Mouse (Mus musculus) lung, embryonic 16.5 days (tissue): ENCODE data around the gene Camsap2. TPM values are rescaled to one million over a fixed set of nuclear protein-coding genes. Genes with fewer than 3 reads are reported as not detected.

ENCODE experiments used
- ATAC-seq: fragments of 200-750 bp; cut with Nextera tagmentation; 2 replicates; pipeline ENCODE4 v1.8.0; 2017; ENCODE audit warnings: low read depth, mild to moderate bottlenecking, moderate library complexity
- H3K27ac ChIP-seq: fragments of 300-500 bp; sonication (generic); 2 replicates; pipeline ENCODE4 v1.5.1; 2014; ENCODE audit warnings: mild to moderate bottlenecking, control low read depth, low read length
- H3K27me3 ChIP-seq: fragments of 300-500 bp; sonication (generic); 2 replicates; pipeline ENCODE4 v1.6.1; 2014; ENCODE audit warnings: low read depth, low read length, mixed read lengths; ENCODE audit not compliant: control insufficient read depth, insufficient read depth
- H3K36me3 ChIP-seq: fragments of 300-500 bp; sonication (generic); 2 replicates; pipeline ENCODE4 v1.6.1; 2014; ENCODE audit warnings: low read length; ENCODE audit not compliant: control insufficient read depth, insufficient read depth
- H3K4me1 ChIP-seq: fragments of 300-500 bp; sonication (generic); replicated peaks from 2 replicates; pipeline ENCODE4 v1.6.1; 2014; ENCODE audit warnings: low read length, mixed read lengths; ENCODE audit not compliant: control insufficient read depth, insufficient read depth
- H3K4me2 ChIP-seq: fragments of 300-500 bp; sonication (generic); 2 replicates; pipeline ENCODE4 v1.6.1; 2014; ENCODE audit warnings: low read depth, low read length, control low read depth
- H3K4me3 ChIP-seq: fragments of 300-500 bp; sonication (generic); 2 replicates; pipeline ENCODE4 v1.5.1; 2014; ENCODE audit warnings: mild to moderate bottlenecking, low read length, control low read depth
- H3K9ac ChIP-seq: fragments of 300-500 bp; sonication (generic); 2 replicates; pipeline ENCODE4 v1.6.1; 2014; ENCODE audit warnings: low read length, control low read depth
- H3K9me3 ChIP-seq: fragments of 300-500 bp; sonication (generic); 2 replicates; pipeline ENCODE4 v1.6.1; 2016; ENCODE audit warnings: low read length; ENCODE audit not compliant: control insufficient read depth
- WGBS: fragments of 180-500 bp; shearing (Covaris S2); extraction: QIAGEN DNeasy Blood & Tissue Kit; methylation state at CpG from one replicate; pipeline ENCODE4 v1.1.7; 2014; 5-methylcytosine and 5-hydroxymethylcytosine counted together
- polyA plus RNA-seq: library from polyadenylated mRNA; unstranded; fragments of >200 nt; fragmentation: Nextera tagmentation; extraction: Ambion mirVana; gene quantifications from 2 replicates; pipeline ENCODE4 v1.2.1, GENCODE M21; 2015

Camsap2 gene
- polyA plus RNA-seq, 1 experiment from 2014 or later = 9.3 TPM

DNA sequence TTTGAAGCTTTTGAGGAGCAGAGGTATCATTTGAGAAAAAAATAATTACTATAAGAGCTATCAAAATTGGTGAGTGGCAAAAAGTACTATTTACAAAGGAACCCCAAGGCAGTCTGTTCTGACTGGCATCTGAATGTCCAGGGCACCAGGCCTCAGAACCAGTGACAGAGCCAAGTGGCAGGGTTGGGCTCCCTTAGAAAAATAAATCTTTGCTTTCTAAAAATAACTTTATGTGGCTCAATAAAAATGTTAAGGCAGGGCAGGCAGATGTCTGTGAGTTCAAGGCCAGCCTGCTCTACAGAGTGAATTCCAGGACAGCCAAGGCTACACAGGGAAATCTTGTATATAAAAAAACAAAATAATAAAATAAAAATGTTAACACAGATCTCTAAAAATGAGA is 51.9 kb downstream of the Camsap2 start:
- H3K27ac ChIP-seq = no peak overlapping the region
- H3K4me1 ChIP-seq = no peaks in the 10 kb centered on the region
- no peaks in the 10 kb centered on the region for H3K36me3 ChIP-seq
- no peaks in the 10 kb centered on the region for H3K27me3 ChIP-seq
- no peak overlapping the region for H3K4me2 ChIP-seq
- ATAC-seq = no peak
- no peak overlapping the region for H3K4me3 ChIP-seq
- H3K9me3 ChIP-seq = no peaks in the 10 kb centered on the region
- no peak overlapping the region for H3K9ac ChIP-seq

DNA sequence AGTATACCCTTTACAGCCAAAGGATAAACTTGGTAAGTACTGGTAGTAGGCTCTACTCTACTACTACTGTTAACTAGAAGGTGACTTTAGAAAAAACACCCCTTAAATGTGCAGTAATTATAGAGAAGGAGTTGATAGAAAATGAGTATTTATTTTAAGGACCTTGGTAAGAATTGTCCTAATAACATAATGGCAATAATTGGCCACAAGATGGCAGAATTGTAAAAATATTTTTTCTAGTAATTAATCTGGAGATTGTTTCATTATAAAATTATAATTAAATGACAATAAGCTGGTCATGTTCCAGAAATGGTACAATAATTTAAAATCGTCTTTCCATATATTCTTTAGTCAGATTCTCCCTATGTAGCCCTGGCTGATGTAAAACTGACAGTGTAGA is 56.1 kb downstream of the Camsap2 start:
- no peak for ATAC-seq
- H3K4me1 ChIP-seq = no peaks in the 10 kb centered on the region
- H3K4me3 ChIP-seq = no peak overlapping the region
- H3K27me3 ChIP-seq = no peaks in the 10 kb centered on the region
- no peaks in the 10 kb centered on the region for H3K9me3 ChIP-seq
- WGBS = 58% methylated on average over 1 of the region's 1 CpGs
- H3K9ac ChIP-seq = no peak overlapping the region
- no peak overlapping the region for H3K4me2 ChIP-seq
- H3K27ac ChIP-seq = no peak overlapping the region
- H3K36me3 ChIP-seq = peaks cover 3% of the 10 kb centered on the region; the same call in 1 of the 2 replicates

DNA sequence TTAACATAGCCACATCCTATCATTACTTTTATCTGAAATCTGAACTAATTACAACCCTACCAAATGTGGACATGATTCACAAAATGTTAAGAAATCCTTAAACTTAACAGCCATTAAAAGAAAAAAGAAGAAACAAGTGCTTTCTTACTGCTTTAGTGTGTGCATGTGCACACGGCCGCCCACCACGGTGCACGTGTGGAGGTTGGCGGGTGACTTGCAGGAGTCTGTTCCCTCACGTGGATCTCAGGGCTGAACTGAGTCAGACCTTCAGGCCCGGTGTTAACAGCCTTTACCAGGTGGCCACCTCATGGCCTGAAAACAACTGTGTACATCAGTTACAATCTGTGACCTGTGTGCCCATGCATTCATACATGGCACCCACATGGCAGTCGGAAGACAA is 68.5 kb downstream of the Camsap2 start:
- no peak for ATAC-seq
- WGBS = 84% methylated on average over 8 of the region's 8 CpGs
- Histone ChIP-seq H3K4me3 (no peak overlapping the region), H3K9ac (no peak overlapping the region), H3K9me3 (no peaks in the 10 kb centered on the region), H3K4me1 (no peaks in the 10 kb centered on the region), H3K27me3 (no peaks in the 10 kb centered on the region), H3K4me2 (no peak overlapping the region), H3K36me3 (peaks cover 61% of the 10 kb centered on the region), H3K27ac (no peak overlapping the region)

DNA sequence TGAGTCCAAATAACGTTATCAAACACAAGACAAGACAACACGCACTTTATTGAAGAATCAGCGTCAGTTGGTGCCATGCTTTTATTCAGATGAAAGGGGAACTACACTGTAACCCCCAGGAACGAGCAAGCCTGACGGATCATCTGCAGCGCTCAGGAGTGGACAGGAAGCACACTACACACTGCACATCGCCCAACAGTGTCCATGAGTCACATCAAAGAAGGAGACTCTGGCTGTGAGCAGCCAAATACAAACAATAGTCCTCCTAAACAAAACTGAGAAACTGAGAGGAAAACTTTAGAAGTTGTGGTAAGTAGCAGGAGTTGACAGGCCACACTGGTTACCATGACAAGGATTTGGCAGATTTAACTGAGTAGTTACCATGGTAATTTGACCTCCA is 77.7 kb downstream of the Camsap2 start:
- Histone ChIP-seq H3K36me3 (peaks cover 11% of the 10 kb centered on the region), H3K9me3 (no peaks in the 10 kb centered on the region), H3K9ac (no peak overlapping the region), H3K27me3 (no peaks in the 10 kb centered on the region), H3K27ac (no peak overlapping the region), H3K4me3 (no peak overlapping the region), H3K4me2 (no peak overlapping the region), H3K4me1 (no peaks in the 10 kb centered on the region)
- WGBS = 45% methylated on average over 7 of the region's 7 CpGs
- ATAC-seq = peak; percentile 79

DNA sequence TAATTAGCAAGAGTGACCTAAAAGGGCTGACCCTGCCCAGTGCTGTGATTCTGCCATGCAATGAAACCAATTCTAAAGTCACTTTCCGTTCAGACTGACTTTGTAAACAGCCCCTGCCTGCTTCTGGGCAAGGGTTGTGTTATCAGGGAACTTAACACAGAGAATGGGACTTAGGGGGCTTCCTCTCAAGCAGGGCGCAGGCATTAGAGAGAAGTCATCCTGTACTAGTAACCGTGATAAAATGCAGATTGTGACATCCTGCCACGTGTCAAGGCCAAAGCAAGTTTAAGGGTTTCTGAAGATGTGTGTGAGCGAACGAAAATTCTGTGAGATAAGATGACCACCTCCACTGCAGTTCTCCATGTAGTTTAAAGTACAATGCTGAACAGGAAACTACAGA is 79.8 kb downstream of the Camsap2 start:
- Histone ChIP-seq H3K4me2 (no peak overlapping the region), H3K9ac (no peak overlapping the region), H3K36me3 (peaks cover under 1% of the 10 kb centered on the region; the same call in 1 of the 2 replicates), H3K9me3 (no peaks in the 10 kb centered on the region), H3K27me3 (peaks cover 13% of the 10 kb centered on the region), H3K4me3 (no peak overlapping the region), H3K4me1 (no peaks in the 10 kb centered on the region), H3K27ac (no peak overlapping the region)
- WGBS = 39% methylated on average over 6 of the region's 6 CpGs
- no peak for ATAC-seq

DNA sequence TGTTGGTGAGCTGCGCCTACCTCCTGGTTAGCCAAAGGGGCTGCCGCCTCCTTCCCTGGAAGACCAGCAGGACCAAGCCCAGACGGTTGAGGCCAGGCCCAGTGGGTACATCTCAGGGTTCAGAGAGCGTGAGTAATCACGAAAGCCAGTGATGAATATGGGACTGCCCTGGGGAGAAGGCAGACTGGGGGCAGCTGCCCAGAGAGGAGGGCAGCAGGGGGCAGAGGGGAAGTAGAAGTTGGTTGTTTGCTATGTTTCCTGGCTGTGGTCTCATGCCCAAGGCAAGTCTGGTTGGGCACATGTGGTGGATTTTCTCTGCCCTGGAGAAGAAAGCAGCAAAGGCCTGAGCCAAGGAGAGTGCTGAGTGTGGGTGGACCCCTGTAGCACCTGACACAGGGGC is 82.5 kb downstream of the Camsap2 start:
- Histone ChIP-seq H3K36me3 (no peaks in the 10 kb centered on the region), H3K4me1 (peaks cover 11% of the 10 kb centered on the region), H3K9ac (no peak overlapping the region), H3K4me2 (no peak overlapping the region), H3K9me3 (no peaks in the 10 kb centered on the region), H3K27ac (no peak overlapping the region), H3K27me3 (peaks cover 40% of the 10 kb centered on the region), H3K4me3 (no peak overlapping the region)
- no peak for ATAC-seq
- 82% methylated on average over 5 of the region's 5 CpGs for WGBS

DNA sequence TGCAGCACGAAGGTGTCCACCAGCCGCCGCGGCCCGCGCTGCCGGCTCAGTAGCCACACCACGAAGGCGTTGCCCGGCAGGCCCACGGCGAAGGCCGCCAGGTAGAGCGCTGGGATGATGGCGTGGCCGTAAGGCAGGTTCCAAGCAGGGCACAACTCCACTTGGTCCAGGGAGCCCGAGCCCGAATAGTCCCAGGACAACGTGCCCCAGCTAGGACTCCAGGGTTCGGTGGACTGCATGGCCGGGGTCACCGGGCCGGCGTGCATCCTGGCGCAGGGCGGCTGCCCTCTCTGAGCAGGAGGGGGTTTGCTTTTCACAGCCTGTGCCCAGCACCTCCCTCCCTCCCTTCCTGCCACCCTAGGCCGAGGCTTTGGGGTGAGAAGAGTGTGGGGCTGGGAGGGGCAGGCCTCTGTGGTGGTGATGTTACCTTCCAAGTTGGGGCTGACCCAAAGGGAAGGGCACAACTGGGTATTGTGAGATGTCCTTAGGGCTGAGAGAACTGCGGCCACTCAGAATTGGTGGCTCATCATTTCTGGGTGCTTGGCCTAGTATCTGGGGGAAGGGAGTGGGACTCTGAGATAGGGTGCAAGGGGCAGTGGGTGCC is 85.2 kb downstream of the Camsap2 start, which contains the start of gene Gpr25:
Gene Gpr25, minus strand, starts transcription at position 239 of the 604 bp plus-strand sequence.
- H3K4me3 ChIP-seq = peak within 1 kb of the TSS; percentile 57
- H3K4me1 ChIP-seq = peaks cover 11% of the 10 kb centered on the region
- no peaks in the 10 kb centered on the region for H3K9me3 ChIP-seq
- peak within 1 kb of the TSS; percentile 94 for H3K4me2 ChIP-seq
- no peaks in the 10 kb centered on the region for H3K36me3 ChIP-seq
- peaks cover 48% of the 10 kb centered on the region for H3K27me3 ChIP-seq
- H3K9ac ChIP-seq = peak within 1 kb of the TSS; percentile 43
- 8% methylated on average over 27 of the region's 28 CpGs for WGBS
- peak; percentile 11; the same call in 1 of the 2 replicates for ATAC-seq
- H3K27ac ChIP-seq = no peak within 1 kb of the TSS

DNA sequence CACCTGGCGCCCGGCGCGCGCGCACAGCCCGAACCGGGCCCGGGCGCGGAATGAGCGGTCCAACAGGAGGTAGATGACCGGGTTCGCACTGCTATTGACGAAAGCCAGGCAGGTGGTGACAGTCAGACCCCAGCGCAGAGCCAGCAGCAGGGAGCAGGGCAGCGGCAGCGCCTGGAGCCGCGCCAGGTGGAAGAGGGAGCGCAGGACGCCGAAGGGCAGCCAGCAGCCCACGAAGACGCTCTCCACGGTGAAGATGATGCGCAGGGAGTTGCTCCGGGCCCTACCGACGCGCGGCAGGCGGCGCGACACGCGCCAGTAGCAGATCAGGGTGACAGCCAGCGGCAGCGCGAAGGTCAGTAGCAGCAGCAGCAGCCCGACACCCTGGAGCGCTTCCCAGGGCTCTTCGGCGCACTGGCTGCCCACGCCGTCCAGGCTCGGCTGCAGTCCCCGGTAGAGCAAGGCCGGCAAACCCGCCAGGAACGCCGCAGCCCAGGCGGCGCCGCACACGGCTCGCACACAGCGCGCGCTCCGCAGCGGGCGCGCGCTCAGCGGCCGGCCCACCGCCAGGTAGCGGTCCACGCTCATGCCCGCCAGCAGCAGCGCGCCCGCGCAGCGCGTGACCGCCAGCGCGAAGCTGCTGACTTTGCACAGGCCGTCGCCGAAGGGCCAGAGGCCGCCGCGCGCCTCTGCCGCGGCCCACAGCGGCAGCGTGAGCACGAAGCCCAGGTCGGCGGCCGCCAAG is 85.8 kb downstream of the Camsap2 start:
- H3K36me3 ChIP-seq = no peaks in the 10 kb centered on the region
- peak overlapping the region; percentile 43 for H3K9ac ChIP-seq
- peak overlapping the region; percentile 57 for H3K4me3 ChIP-seq
- no peak overlapping the region for H3K27ac ChIP-seq
- no peaks in the 10 kb centered on the region for H3K9me3 ChIP-seq
- H3K4me2 ChIP-seq = peak overlapping the region; percentile 94
- H3K27me3 ChIP-seq = peaks cover 48% of the 10 kb centered on the region
- WGBS = under 1% methylated on average over 79 of the region's 95 CpGs
- peak; percentile 74 for ATAC-seq
- peaks cover 11% of the 10 kb centered on the region for H3K4me1 ChIP-seq

DNA sequence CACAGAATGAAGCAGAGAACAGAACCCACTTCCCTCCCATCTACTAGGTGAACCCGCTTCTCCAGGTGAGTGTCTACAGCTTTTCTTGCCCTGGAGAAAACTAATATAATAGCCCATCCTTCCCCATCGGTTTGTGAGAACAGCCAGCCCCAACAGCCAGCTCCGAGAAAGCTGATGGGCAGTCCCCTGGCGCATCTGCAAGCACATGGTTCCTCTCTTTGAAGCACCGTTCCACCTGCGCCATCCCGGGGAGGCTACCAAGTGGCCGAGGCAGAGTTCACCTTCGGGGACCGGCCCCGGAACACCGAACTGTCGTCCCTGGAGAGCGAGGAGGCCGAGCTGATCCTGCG is 86.4 kb downstream of the Camsap2 start:
- WGBS = 3% methylated on average over 16 of the region's 16 CpGs
- peak overlapping the region; percentile 94 for H3K4me2 ChIP-seq
- no peaks in the 10 kb centered on the region for H3K36me3 ChIP-seq
- H3K9me3 ChIP-seq = no peaks in the 10 kb centered on the region
- peaks cover 48% of the 10 kb centered on the region for H3K27me3 ChIP-seq
- H3K4me1 ChIP-seq = peaks cover 11% of the 10 kb centered on the region
- no peak overlapping the region for H3K27ac ChIP-seq
- H3K4me3 ChIP-seq = peak overlapping the region; percentile 57
- ATAC-seq = no peak
- H3K9ac ChIP-seq = 0 out of 2 replicates have a peak overlapping the region, but pooled peaks have one; percentile 43
